Mouse (Mus musculus): ENCODE measurements around the gene Cdkn2a. TPM values are rescaled to one million over a fixed set of nuclear protein-coding genes. Genes with fewer than 3 reads are reported as not detected.

Gene Cdkn2a
- total and polyA plus RNA-seq, 2 experiments from 2014 or later: not detected

- WGBS: 3% methylated on average over 4 of the region's 4 CpGs
- no peak for TF ChIP-seq CTCF (IDR thresholded peaks at IDR 0.05; ENCODE audit: low read depth)
- no peaks in the 10 kb centered on the region for H3K36me3 ChIP-seq (ENCODE audit: insufficient read depth, low read length)
- 0 out of 2 replicates have a peak, but pooled peaks cover under 1% of the 10 kb centered on the region for H3K4me1 ChIP-seq (ENCODE audit: insufficient read depth, low read length)
- no peak overlapping the region for H3K9ac ChIP-seq (replicated peaks; ENCODE audit: low read length)
- no peak for ATAC-seq
- no peak overlapping the region for H3K4me3 ChIP-seq (ENCODE audit: low read length)
- H3K4me2 ChIP-seq (ENCODE audit: low read depth, low read length): no peak overlapping the region
- DNase-seq (ENCODE audit: low spot score): no peak
- H3K27ac ChIP-seq: no peak overlapping the region
- no peaks in the 10 kb centered on the region for H3K9me3 ChIP-seq (ENCODE audit: low read length)
- peaks cover 86% of the 10 kb centered on the region for H3K27me3 ChIP-seq (ENCODE audit: insufficient read depth, low read length)
These were observed 5.4 kb downstream of the Cdkn2a start for GRCm38 (mm10) chr4:89289028-89289427.

- no peaks in the 10 kb centered on the region for H3K36me3 ChIP-seq (ENCODE audit: insufficient read depth, low read length)
These were observed 7.9 kb downstream of the Cdkn2a start for GRCm38 (mm10) chr4:89286566-89286965.

GRCm38 (mm10) chr4:89285688-89286087 lies 8.8 kb downstream of the Cdkn2a start:
- Histone ChIP-seq H3K27ac (no peak overlapping the region), H3K36me3 (ENCODE audit: insufficient read depth, low read length) (no peaks in the 10 kb centered on the region), H3K4me1 (ENCODE audit: insufficient read depth, low read length) (no peaks in the 10 kb centered on the region), H3K9ac (replicated peaks; ENCODE audit: low read length) (no peak overlapping the region), H3K4me2 (ENCODE audit: low read depth, low read length) (no peak overlapping the region), H3K27me3 (ENCODE audit: insufficient read depth, low read length) (peaks cover 83% of the 10 kb centered on the region), H3K9me3 (ENCODE audit: low read length) (no peaks in the 10 kb centered on the region), H3K4me3 (ENCODE audit: low read length) (no peak overlapping the region)
- ATAC-seq (no peak), DNase-seq (ENCODE audit: low spot score) (no peak)
- no peak for TF ChIP-seq CTCF (IDR thresholded peaks at IDR 0.05; ENCODE audit: low read depth)
- WGBS: 30% methylated on average over 7 of the region's 7 CpGs

More at GRCm38 (mm10) chr4:89286566-89286965, 7.9 kb downstream of the Cdkn2a start:
- Histone ChIP-seq H3K4me2 (ENCODE audit: low read depth, low read length) (no peak overlapping the region), H3K27ac (no peak overlapping the region), H3K9ac (replicated peaks; ENCODE audit: low read length) (no peak overlapping the region), H3K9me3 (ENCODE audit: low read length) (no peaks in the 10 kb centered on the region), H3K27me3 (ENCODE audit: insufficient read depth, low read length) (peaks cover 85% of the 10 kb centered on the region), H3K4me3 (ENCODE audit: low read length) (no peak overlapping the region), H3K4me1 (ENCODE audit: insufficient read depth, low read length) (no peaks in the 10 kb centered on the region)
- no peak for ATAC-seq
- DNase-seq (ENCODE audit: low spot score): no peak
- TF ChIP-seq CTCF (IDR thresholded peaks at IDR 0.05; ENCODE audit: low read depth): no peak
- WGBS: 2% methylated on average over 1 of the region's 1 CpGs

GRCm38 (mm10) chr4:89282661-89283060 lies 11.8 kb downstream of the Cdkn2a start:
- DNase-seq (ENCODE audit: low spot score) (no peak), ATAC-seq (no peak)
- no peak overlapping the region for H3K27ac ChIP-seq
- H3K4me1 ChIP-seq (ENCODE audit: insufficient read depth, low read length): no peaks in the 10 kb centered on the region
- no peak overlapping the region for H3K4me2 ChIP-seq (ENCODE audit: low read depth, low read length)
- under 1% methylated on average over 12 of the region's 12 CpGs for WGBS
- TF ChIP-seq CTCF (IDR thresholded peaks at IDR 0.05; ENCODE audit: low read depth): no peak
- peaks cover 76% of the 10 kb centered on the region for H3K27me3 ChIP-seq (ENCODE audit: insufficient read depth, low read length)
- H3K4me3 ChIP-seq (ENCODE audit: low read length): no peak overlapping the region
- H3K36me3 ChIP-seq (ENCODE audit: insufficient read depth, low read length): no peaks in the 10 kb centered on the region
- no peaks in the 10 kb centered on the region for H3K9me3 ChIP-seq (ENCODE audit: low read length)
- no peak overlapping the region for H3K9ac ChIP-seq (replicated peaks; ENCODE audit: low read length)

GRCm38 (mm10) chr4:89282036-89282566 lies 12.4 kb downstream of the Cdkn2a start:
- no peaks in the 10 kb centered on the region for H3K36me3 ChIP-seq (ENCODE audit: insufficient read depth, low read length)
- H3K4me2 ChIP-seq (ENCODE audit: low read depth, low read length): no peak overlapping the region
- peak; percentile 78 for ATAC-seq
- no peak overlapping the region for H3K27ac ChIP-seq
- WGBS: 1% methylated on average over 25 of the region's 25 CpGs
- H3K4me3 ChIP-seq (ENCODE audit: low read length): no peak overlapping the region
- TF ChIP-seq CTCF (IDR thresholded peaks at IDR 0.05; ENCODE audit: low read depth): peak; percentile 43; the same call in 1 of the 2 replicates
- peaks cover 76% of the 10 kb centered on the region for H3K27me3 ChIP-seq (ENCODE audit: insufficient read depth, low read length)
- no peaks in the 10 kb centered on the region for H3K9me3 ChIP-seq (ENCODE audit: low read length)
- H3K4me1 ChIP-seq (ENCODE audit: insufficient read depth, low read length): no peaks in the 10 kb centered on the region
- peak; percentile 42 for DNase-seq (ENCODE audit: low spot score)
- no peak overlapping the region for H3K9ac ChIP-seq (replicated peaks; ENCODE audit: low read length)

GRCm38 (mm10) chr4:89281236-89281635 lies 13.2 kb downstream of the Cdkn2a start:
- no peak overlapping the region for H3K9ac ChIP-seq (replicated peaks; ENCODE audit: low read length)
- H3K4me1 ChIP-seq (ENCODE audit: insufficient read depth, low read length): no peaks in the 10 kb centered on the region
- no peak for TF ChIP-seq CTCF (IDR thresholded peaks at IDR 0.05; ENCODE audit: low read depth)
- no peaks in the 10 kb centered on the region for H3K36me3 ChIP-seq (ENCODE audit: insufficient read depth, low read length)
- DNase-seq (ENCODE audit: low spot score) (no peak), ATAC-seq (no peak)
- peaks cover 76% of the 10 kb centered on the region for H3K27me3 ChIP-seq (ENCODE audit: insufficient read depth, low read length)
- no peaks in the 10 kb centered on the region for H3K9me3 ChIP-seq (ENCODE audit: low read length)
- no peak overlapping the region for H3K4me2 ChIP-seq (ENCODE audit: low read depth, low read length)
- 4% methylated on average over 7 of the region's 7 CpGs for WGBS
- H3K27ac ChIP-seq: no peak overlapping the region
- H3K4me3 ChIP-seq (ENCODE audit: low read length): no peak overlapping the region

- no peak overlapping the region for H3K4me2 ChIP-seq (ENCODE audit: low read depth, low read length)
- DNase-seq (ENCODE audit: low spot score): no peak
- no peaks in the 10 kb centered on the region for H3K4me1 ChIP-seq (ENCODE audit: insufficient read depth, low read length)
- no peak for ATAC-seq
- no peak overlapping the region for H3K9ac ChIP-seq (replicated peaks; ENCODE audit: low read length)
- no peak overlapping the region for H3K27ac ChIP-seq
- no peak overlapping the region for H3K4me3 ChIP-seq (ENCODE audit: low read length)
- 0% methylated on average over 2 of the region's 2 CpGs for WGBS
- H3K9me3 ChIP-seq (ENCODE audit: low read length): no peaks in the 10 kb centered on the region
- no peaks in the 10 kb centered on the region for H3K36me3 ChIP-seq (ENCODE audit: insufficient read depth, low read length)
- no peak for TF ChIP-seq CTCF (IDR thresholded peaks at IDR 0.05; ENCODE audit: low read depth)
- H3K27me3 ChIP-seq (ENCODE audit: insufficient read depth, low read length): peaks cover 79% of the 10 kb centered on the region
These were observed 14.8 kb downstream of the Cdkn2a start for GRCm38 (mm10) chr4:89279641-89280040.
